Mouse (Mus musculus) embryonic facial prominence, embryonic 10.5 days (tissue): ENCODE data around the gene Diras1. TPM values are rescaled to one million over a fixed set of nuclear protein-coding genes. Genes with fewer than 3 reads are reported as not detected.
A peak's percentile ranks its signal among the peaks of the same experiment; 100 is the strongest.

Experiments
- DNase-seq: peaks from one replicate; pipeline ENCODE4 v3.0.0-alpha.2; 2017; ENCODE audit warnings: low spot score
- H3K27ac ChIP-seq: fragments of 300-500 bp; sonication (generic); replicated peaks from 2 replicates; pipeline ENCODE4 v1.5.1; 2016; ENCODE audit warnings: mild to moderate bottlenecking
- H3K27me3 ChIP-seq: fragments of 300-500 bp; sonication (generic); replicated peaks from 2 replicates; pipeline ENCODE4 v1.6.1; 2016; ENCODE audit warnings: low read depth, mild to moderate bottlenecking; ENCODE audit not compliant: poor library complexity, severe bottlenecking
- H3K36me3 ChIP-seq: fragments of 300-500 bp; sonication (generic); replicated peaks from 2 replicates; pipeline ENCODE4 v1.6.1; 2016; ENCODE audit warnings: mild to moderate bottlenecking, moderate library complexity
- H3K4me1 ChIP-seq: fragments of 300-500 bp; sonication (generic); 2 replicates; pipeline ENCODE4 v1.6.1; 2016
- H3K4me3 ChIP-seq: fragments of 300-500 bp; sonication (generic); 2 replicates; pipeline ENCODE4 v1.5.1; 2016; ENCODE audit warnings: mild to moderate bottlenecking, moderate library complexity
- H3K9me3 ChIP-seq: fragments of 300-500 bp; sonication (generic); 2 replicates; pipeline ENCODE4 v1.6.1; 2016; ENCODE audit warnings: mild to moderate bottlenecking
- WGBS: fragments of 180-500 bp; shearing (Covaris S2); methylation state at CpG from one replicate; pipeline ENCODE4 v1.1.7; 2016; 5-methylcytosine and 5-hydroxymethylcytosine counted together
- polyA plus RNA-seq: library from polyadenylated mRNA; unstranded; fragments of >200 nt; fragmentation: Nextera tagmentation; extraction: Ambion mirVana; gene quantifications from 2 replicates; pipeline ENCODE4 v1.2.1, GENCODE M21; 2016

Gene Diras1
- polyA plus RNA-seq, 1 experiment from 2014 or later = 1.4 TPM

- Histone ChIP-seq H3K4me1 (peaks cover 16% of the 10 kb centered on the region), H3K4me3 (peak overlapping the region; percentile 57), H3K27me3 (peaks cover 63% of the 10 kb centered on the region), H3K27ac (peak overlapping the region; percentile 32), H3K9me3 (no peaks in the 10 kb centered on the region), H3K36me3 (peaks cover 3% of the 10 kb centered on the region; the same call in 1 of the 2 replicates)
- DNase-seq = peak; percentile 57
- WGBS = 2% methylated on average over 43 of the region's 43 CpGs
These were observed 328 bp downstream of the Diras1 start for GRCm38 (mm10) chr10:81025047-81025621.

GRCm38 (mm10) chr10:81024346-81024937 lies 1.0 kb downstream of the Diras1 start:
- 68% methylated on average over 5 of the region's 5 CpGs for WGBS
- Histone ChIP-seq H3K27me3 (peaks cover 63% of the 10 kb centered on the region), H3K4me1 (peaks cover 20% of the 10 kb centered on the region), H3K27ac (peak overlapping the region; percentile 32; the same call in 1 of the 2 replicates), H3K36me3 (no peaks in the 10 kb centered on the region), H3K4me3 (peak overlapping the region; percentile 57), H3K9me3 (no peaks in the 10 kb centered on the region)
- DNase-seq = no peak

DNA sequence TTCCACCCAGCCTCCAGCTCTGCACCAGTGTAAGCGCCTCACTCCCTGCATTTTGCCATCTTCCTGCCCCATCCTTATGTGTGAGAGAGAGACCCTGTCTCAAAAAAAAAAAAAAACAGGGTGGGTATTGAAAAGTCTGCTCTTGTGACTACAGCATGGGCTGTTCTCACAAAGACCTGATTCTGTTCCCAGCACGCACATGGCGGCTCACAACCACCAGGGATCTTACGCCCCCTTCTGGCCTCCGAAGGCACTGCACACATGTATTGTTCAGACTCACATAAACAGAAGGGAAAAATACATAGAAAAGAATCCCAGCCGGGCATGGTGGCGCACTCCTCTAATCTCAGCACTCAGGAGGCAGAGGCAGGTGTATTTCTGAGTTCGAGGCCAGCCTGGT lies 2.7 kb downstream of the Diras1 start:
- no peak overlapping the region for H3K27ac ChIP-seq
- H3K36me3 ChIP-seq = no peaks in the 10 kb centered on the region
- no peaks in the 10 kb centered on the region for H3K9me3 ChIP-seq
- no peak for DNase-seq
- WGBS = 63% methylated on average over 8 of the region's 8 CpGs
- H3K4me3 ChIP-seq = no peak overlapping the region
- H3K27me3 ChIP-seq = peaks cover 63% of the 10 kb centered on the region
- H3K4me1 ChIP-seq = peaks cover 22% of the 10 kb centered on the region

- Histone ChIP-seq H3K27me3 (peaks cover 63% of the 10 kb centered on the region), H3K4me1 (peaks cover 22% of the 10 kb centered on the region), H3K36me3 (no peaks in the 10 kb centered on the region), H3K9me3 (no peaks in the 10 kb centered on the region), H3K27ac (no peak overlapping the region), H3K4me3 (peak overlapping the region; percentile 21; the same call in 1 of the 2 replicates)
- DNase-seq = no peak
- 13% methylated on average over 26 of the region's 26 CpGs for WGBS
These were observed 3.8 kb downstream of the Diras1 start for GRCm38 (mm10) chr10:81021547-81022110.

GRCm38 (mm10) chr10:81020207-81020606 lies 5.3 kb downstream of the Diras1 start:
- no peak overlapping the region for H3K4me3 ChIP-seq
- H3K9me3 ChIP-seq = no peaks in the 10 kb centered on the region
- no peak overlapping the region for H3K27ac ChIP-seq
- H3K36me3 ChIP-seq = no peaks in the 10 kb centered on the region
- peaks cover 19% of the 10 kb centered on the region for H3K4me1 ChIP-seq
- no peak for DNase-seq
- peaks cover 49% of the 10 kb centered on the region for H3K27me3 ChIP-seq
- 71% methylated on average over 2 of the region's 2 CpGs for WGBS

- WGBS = 78% methylated on average over 6 of the region's 6 CpGs
- no peak overlapping the region for H3K4me3 ChIP-seq
- H3K27me3 ChIP-seq = peaks cover 44% of the 10 kb centered on the region
- no peaks in the 10 kb centered on the region for H3K36me3 ChIP-seq
- H3K4me1 ChIP-seq = peaks cover 19% of the 10 kb centered on the region
- DNase-seq = no peak
- H3K27ac ChIP-seq = peak overlapping the region; percentile 19; the same call in 1 of the 2 replicates
- no peaks in the 10 kb centered on the region for H3K9me3 ChIP-seq
These were observed 5.8 kb downstream of the Diras1 start for GRCm38 (mm10) chr10:81019687-81020086.

- Histone ChIP-seq H3K27ac (no peak overlapping the region), H3K4me1 (peaks cover 29% of the 10 kb centered on the region), H3K4me3 (no peak overlapping the region), H3K9me3 (no peaks in the 10 kb centered on the region), H3K36me3 (no peaks in the 10 kb centered on the region), H3K27me3 (peaks cover 36% of the 10 kb centered on the region)
- 42% methylated on average over 10 of the region's 10 CpGs for WGBS
- peak; percentile 53 for DNase-seq
These were observed 7.1 kb downstream of the Diras1 start for GRCm38 (mm10) chr10:81018326-81018725.

- Histone ChIP-seq H3K27ac (no peak overlapping the region), H3K4me3 (no peak overlapping the region), H3K36me3 (no peaks in the 10 kb centered on the region), H3K9me3 (no peaks in the 10 kb centered on the region), H3K27me3 (peaks cover 25% of the 10 kb centered on the region), H3K4me1 (peaks cover 25% of the 10 kb centered on the region)
- 10% methylated on average over 7 of the region's 7 CpGs for WGBS
- peak; percentile 78 for DNase-seq
These were observed 8.8 kb downstream of the Diras1 start for GRCm38 (mm10) chr10:81016645-81017044.

GRCm38 (mm10) chr10:81015666-81016065 lies 9.8 kb downstream of the Diras1 start:
- WGBS = 94% methylated on average over 2 of the region's 2 CpGs
- H3K27me3 ChIP-seq = peaks cover 15% of the 10 kb centered on the region
- H3K4me1 ChIP-seq = peaks cover 23% of the 10 kb centered on the region
- no peaks in the 10 kb centered on the region for H3K9me3 ChIP-seq
- H3K36me3 ChIP-seq = no peaks in the 10 kb centered on the region
- no peak overlapping the region for H3K4me3 ChIP-seq
- no peak for DNase-seq
- H3K27ac ChIP-seq = no peak overlapping the region

DNA sequence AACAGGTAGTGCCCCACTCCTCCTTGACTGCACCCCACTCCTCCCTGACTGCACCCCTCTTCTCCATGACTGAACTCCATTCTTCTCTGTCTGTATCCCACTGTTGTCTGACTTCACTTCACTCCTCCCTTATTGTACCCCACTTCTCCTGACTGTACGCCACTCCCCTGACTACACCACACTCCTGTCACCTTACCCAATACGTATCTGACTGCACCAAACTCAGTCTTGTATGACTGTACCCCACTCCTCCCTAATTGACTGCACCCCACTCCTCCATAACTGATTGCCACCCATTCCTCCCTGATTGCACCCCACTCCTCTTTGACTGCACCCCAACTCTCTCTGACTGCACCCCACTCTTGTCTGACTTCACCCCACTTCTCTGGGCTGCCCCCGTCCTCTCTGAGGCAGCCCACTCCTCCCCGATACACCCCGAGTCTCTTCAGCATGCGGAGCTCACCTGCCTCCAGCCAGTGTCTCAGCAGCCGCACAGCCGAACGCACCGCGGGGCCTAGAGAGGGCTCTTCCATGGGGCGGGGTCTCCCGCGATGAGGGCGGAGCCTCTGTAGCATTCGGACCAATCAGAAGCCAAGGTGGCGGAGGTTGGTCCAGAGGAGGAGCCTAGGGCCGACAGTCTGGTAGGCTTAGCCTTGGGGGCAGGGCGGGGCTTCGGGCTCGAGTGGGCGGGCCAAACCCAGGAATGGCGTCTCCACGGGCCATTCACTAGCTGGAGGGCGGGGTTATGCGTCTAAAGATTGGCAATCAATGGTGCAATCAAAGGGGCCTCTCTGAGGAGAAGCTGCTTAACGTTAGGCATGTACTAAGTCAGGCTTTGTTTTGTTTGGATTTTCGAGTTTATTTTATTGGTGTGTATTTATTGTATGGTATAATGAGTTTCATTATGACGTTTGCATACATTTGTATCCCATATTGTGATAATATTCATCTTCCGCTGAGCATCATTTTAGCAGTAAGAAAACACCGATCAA lies 10.8 kb downstream of the Diras1 start, which contains the start of gene Gng7:
TSS of gene Gng7 (minus strand) at position 553 of the 992 bp plus-strand sequence.
- Histone ChIP-seq H3K27ac (peak within 1 kb of the TSS; percentile 57; the same call in 1 of the 2 replicates), H3K4me3 (peak within 1 kb of the TSS; percentile 55)
- WGBS = 10% methylated on average over 31 of the region's 31 CpGs

DNA sequence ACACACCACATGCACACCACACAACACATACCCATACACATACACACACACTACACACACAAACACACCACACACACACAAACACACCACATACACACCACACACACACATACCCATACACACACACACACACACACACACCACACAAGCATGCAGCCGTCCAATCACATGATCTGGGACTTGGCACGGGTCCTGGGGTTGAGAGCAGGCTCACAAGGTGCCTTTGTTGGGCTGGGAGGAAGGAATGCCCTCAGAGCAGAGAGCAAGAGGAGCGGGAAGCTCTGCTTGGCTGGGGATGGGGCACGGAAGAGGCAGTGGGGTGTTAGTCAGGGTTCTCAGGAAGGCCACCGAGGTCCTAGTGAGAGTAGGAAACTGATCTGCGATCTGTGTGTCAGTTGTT lies 14.6 kb downstream of the Diras1 start:
- no peak overlapping the region for H3K4me3 ChIP-seq
- no peak overlapping the region for H3K27ac ChIP-seq
- DNase-seq = no peak
- WGBS = 67% methylated on average over 6 of the region's 6 CpGs
- H3K9me3 ChIP-seq = no peaks in the 10 kb centered on the region
- H3K4me1 ChIP-seq = peaks cover 18% of the 10 kb centered on the region
- peaks cover 12% of the 10 kb centered on the region; the same call in 1 of the 2 replicates for H3K27me3 ChIP-seq
- H3K36me3 ChIP-seq = no peaks in the 10 kb centered on the region

More for the DNA sequence above, 10.8 kb downstream of the Diras1 start, which contains the start of gene Gng7:
- H3K4me1 ChIP-seq = peaks cover 21% of the 10 kb centered on the region
- DNase-seq = peak; percentile 99
- H3K9me3 ChIP-seq = no peaks in the 10 kb centered on the region
- no peaks in the 10 kb centered on the region for H3K36me3 ChIP-seq
- peaks cover 12% of the 10 kb centered on the region; the same call in 1 of the 2 replicates for H3K27me3 ChIP-seq

- WGBS = 32% methylated on average over 7 of the region's 7 CpGs
- H3K36me3 ChIP-seq = no peaks in the 10 kb centered on the region
- no peak for DNase-seq
- 0 out of 2 replicates have a peak, but pooled peaks cover under 1% of the 10 kb centered on the region for H3K27me3 ChIP-seq
- H3K4me3 ChIP-seq = no peak overlapping the region
- H3K9me3 ChIP-seq = no peaks in the 10 kb centered on the region
- H3K4me1 ChIP-seq = no peaks in the 10 kb centered on the region
- H3K27ac ChIP-seq = no peak overlapping the region
These were observed 18.2 kb downstream of the Diras1 start for GRCm38 (mm10) chr10:81007240-81007639.
